Mouse (Mus musculus) heart, adult 2 months (tissue): ENCODE data around the gene Pabpc4. TPM values are rescaled to one million over a fixed set of nuclear protein-coding genes. Genes with fewer than 3 reads are reported as not detected.
"Not testable (repeated sequence)": the region's sequence is repeated elsewhere in the genome, so short reads cannot be mapped to it uniquely, and the experiment has no call there.

Experiments used
- DNase-seq, 2 experiments: peaks; one replicate each; pipeline ENCODE4 v3.0.0; 2021
- H3K27ac ChIP-seq: fragments of 200-600 bp; 2 replicates; pipeline ENCODE4 v1.8.1; 2022
- H3K27me3 ChIP-seq: fragments of 200-500 bp; 2 replicates; pipeline ENCODE4 v1.6.1; 2012; ENCODE audit warnings: mild to moderate bottlenecking, low read length, inconsistent platforms, mixed read lengths; ENCODE audit not compliant: control insufficient read depth, insufficient read depth
- H3K36me3 ChIP-seq: fragments of 200-500 bp; 2 replicates; pipeline ENCODE4 v1.6.1; 2012; ENCODE audit warnings: low read length, inconsistent platforms; ENCODE audit not compliant: control insufficient read depth, insufficient read depth
- H3K4me1 ChIP-seq: fragments of 200-500 bp; 2 replicates; pipeline ENCODE4 v1.6.1; 2011; ENCODE audit warnings: low read length; ENCODE audit not compliant: control insufficient read depth, insufficient read depth
- H3K4me3 ChIP-seq: fragments of 200-600 bp; 2 replicates; pipeline ENCODE4 v1.8.1; 2022
- H3K79me2 ChIP-seq: fragments of 200-500 bp; replicated peaks from 2 replicates; pipeline ENCODE4 v1.6.1; 2012; ENCODE audit warnings: mild to moderate bottlenecking, inconsistent platforms, low read length, moderate library complexity, mixed read lengths; ENCODE audit not compliant: control insufficient read depth, insufficient read depth
- H3K9ac ChIP-seq: fragments of 200-500 bp; 2 replicates; pipeline ENCODE4 v1.6.1; 2012; ENCODE audit warnings: low read depth, mild to moderate bottlenecking, control low read depth, inconsistent platforms, low read length, mixed read lengths
- CTCF ChIP-seq: fragments of 200-600 bp; IDR thresholded peaks from 2 replicates; pipeline ENCODE4 v1.8.1; 2022; ENCODE audit warnings: antibody characterized with exemption, mild to moderate bottlenecking, moderate library complexity
- EP300 ChIP-seq: fragments of 200-500 bp; IDR thresholded peaks from 2 replicates; pipeline ENCODE4 v1.6.1; 2011; ENCODE audit warnings: low read depth, low read length, control low read depth; ENCODE audit not compliant: insufficient read depth
- POLR2A ChIP-seq: fragments of 200-500 bp; IDR thresholded peaks from 2 replicates; pipeline ENCODE4 v1.6.1; 2011; ENCODE audit warnings: mild to moderate bottlenecking, low read depth, low read length, control low read depth; ENCODE audit not compliant: insufficient read depth
- WGBS: fragments of 180-500 bp; shearing (Covaris S2); methylation state at CpG from one replicate; pipeline ENCODE4 v1.1.7; 2018; 5-methylcytosine and 5-hydroxymethylcytosine counted together
- intact Hi-C: fragments of 180-260 bp; cut with DNase I; formaldehyde crosslinking; loops from one replicate; pipeline ENCODE4 v1.15.1; 2025
- polyA plus RNA-seq: library from polyadenylated mRNA; depleted of rRNA; stranded (reverse); fragments of >200 nt; gene quantifications from 2 replicates; pipeline ENCODE4 v1.2.3, GENCODE M21; 2012
- total RNA-seq, 2 experiments: library from RNA; stranded (reverse); gene quantifications; 2 replicates each; pipeline ENCODE4 v1.2.3; 2021

Gene Pabpc4
- total and polyA plus RNA-seq, 3 experiments: 299 to 376 (median 336) TPM

GRCm38 (mm10) chr4:123314497-123314896 is 52.3 kb downstream of the Pabpc4 start:
- Histone ChIP-seq H3K27me3 (no peaks in the 10 kb centered on the region), H3K79me2 (no peaks in the 10 kb centered on the region), H3K9ac (no peak overlapping the region), H3K4me3 (no peak overlapping the region), H3K4me1 (no peaks in the 10 kb centered on the region), H3K27ac (no peak overlapping the region), H3K36me3 (no peaks in the 10 kb centered on the region)
- TF ChIP-seq EP300: no peak
- TF ChIP-seq CTCF: no peak
- TF ChIP-seq POLR2A: no peak
- intact Hi-C loops: no loop called here
- WGBS: 90% methylated on average over 3 of the region's 3 CpGs
- DNase-seq: no peak

DNA sequence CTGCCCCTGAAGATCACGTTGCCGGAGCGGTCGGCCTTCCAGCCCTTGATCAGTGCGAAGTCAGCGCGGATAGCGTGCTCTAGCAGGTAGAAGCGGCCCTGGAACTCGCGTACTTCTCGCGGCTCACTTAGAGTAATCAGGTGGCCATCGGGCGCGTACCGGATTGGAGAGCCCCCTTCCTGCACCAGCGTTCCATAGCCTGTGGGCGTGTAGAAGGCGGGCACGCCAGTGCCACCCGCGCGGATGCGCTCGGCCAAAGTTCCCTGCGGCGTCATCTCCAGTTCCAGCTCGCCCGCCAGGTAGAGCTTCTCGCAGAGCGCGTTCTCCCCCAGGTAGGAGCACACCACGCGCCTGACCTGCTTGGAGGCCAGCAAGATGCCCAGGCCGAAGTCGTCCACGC is 60.8 kb downstream of the Pabpc4 start:
- H3K79me2 ChIP-seq, intact Hi-C loops, H3K27ac ChIP-seq, H3K36me3 ChIP-seq, H3K4me3 ChIP-seq, H3K9ac ChIP-seq, H3K4me1 ChIP-seq, H3K27me3 ChIP-seq, DNase-seq: not testable (repeated sequence)
- 9% methylated on average over 18 of the region's 38 CpGs for WGBS

DNA sequence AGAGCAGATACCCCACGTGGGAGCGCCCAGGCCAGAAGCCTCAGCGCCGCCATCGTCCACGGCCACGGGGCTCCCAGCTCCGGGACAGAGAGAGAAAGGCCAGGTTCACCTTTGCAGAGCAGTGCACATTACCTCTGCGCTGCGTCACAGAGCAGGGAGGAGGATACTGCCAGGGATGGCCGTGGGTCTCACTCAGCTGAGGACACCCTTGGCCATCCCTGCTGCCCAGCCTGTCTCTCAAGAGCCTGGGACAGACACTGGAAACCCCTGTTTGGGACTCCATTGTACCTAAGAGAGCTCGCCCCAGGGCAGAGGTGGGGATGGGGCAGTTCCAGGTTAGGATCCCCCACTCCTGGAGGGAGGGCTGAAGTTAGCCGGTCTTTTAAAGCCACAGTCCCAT is 61.4 kb downstream of the Pabpc4 start, which contains the start of gene Oxct2a:
Gene Oxct2a, minus strand, starts transcription at position 101 of the 400 bp plus-strand sequence.
- no peaks in the 10 kb centered on the region for H3K36me3 ChIP-seq
- DNase-seq: no peak
- H3K79me2 ChIP-seq: no peaks in the 10 kb centered on the region
- intact Hi-C loops: no loop called here
- H3K4me1 ChIP-seq: no peaks in the 10 kb centered on the region
- TF ChIP-seq EP300 (no peak), CTCF (no peak), POLR2A (no peak)
- H3K4me3 ChIP-seq: no peak within 1 kb of the TSS
- peaks cover 5% of the 10 kb centered on the region for H3K27me3 ChIP-seq
- no peak within 1 kb of the TSS for H3K9ac ChIP-seq
- no peak within 1 kb of the TSS for H3K27ac ChIP-seq
- WGBS: 29% methylated on average over 13 of the region's 13 CpGs

DNA sequence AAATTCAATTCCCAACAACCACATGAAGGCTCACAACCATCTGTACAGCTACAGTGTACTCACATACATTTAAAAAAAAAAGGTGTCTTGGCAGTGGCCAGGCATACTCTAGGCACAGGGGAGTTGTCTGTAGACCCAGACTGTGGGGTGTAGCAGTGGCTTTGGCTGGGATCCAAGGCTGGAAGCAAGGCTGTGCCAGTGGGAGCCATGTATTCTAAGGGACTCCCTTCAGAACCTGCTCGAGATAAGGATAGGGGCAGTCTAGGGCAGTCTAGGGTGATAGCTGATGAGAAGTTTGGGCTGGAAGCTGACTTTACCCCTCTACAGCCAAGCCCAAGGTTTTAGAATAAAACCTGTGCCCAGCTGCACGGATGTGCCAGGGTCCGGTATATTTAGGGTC is 63.9 kb downstream of the Pabpc4 start:
- TF ChIP-seq CTCF (no peak), POLR2A (no peak), EP300 (no peak)

DNA sequence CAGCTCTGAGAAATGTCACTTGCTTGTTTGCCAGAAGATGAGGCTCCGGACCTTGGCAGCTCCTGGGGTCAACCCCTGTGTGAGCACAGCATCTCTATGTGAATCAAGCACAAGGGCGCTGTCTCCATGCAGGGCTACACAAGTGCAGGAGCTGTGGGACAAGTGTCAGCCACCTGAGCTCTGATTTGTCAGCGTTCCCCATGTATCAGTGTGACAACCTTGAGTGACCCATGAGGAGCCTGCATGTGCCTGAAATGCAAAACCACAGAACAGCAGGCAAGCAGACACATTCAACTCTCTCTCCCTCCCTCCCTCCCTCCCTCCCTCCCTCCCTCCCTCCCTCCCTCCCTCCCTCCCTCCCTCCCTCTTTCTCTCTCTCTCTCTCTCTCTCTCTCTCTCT is 65.5 kb downstream of the Pabpc4 start:
- no peak overlapping the region for H3K9ac ChIP-seq
- DNase-seq: no peak
- no peak overlapping the region for H3K27ac ChIP-seq
- peaks cover 4% of the 10 kb centered on the region for H3K27me3 ChIP-seq
- no peaks in the 10 kb centered on the region for H3K79me2 ChIP-seq
- 54% methylated on average over 3 of the region's 3 CpGs for WGBS
- H3K4me1 ChIP-seq: no peaks in the 10 kb centered on the region
- H3K4me3 ChIP-seq: no peak overlapping the region
- intact Hi-C loops: no loop called here
- no peak for TF ChIP-seq POLR2A
- TF ChIP-seq EP300: no peak
- no peak for TF ChIP-seq CTCF
- H3K36me3 ChIP-seq: no peaks in the 10 kb centered on the region

More for the DNA sequence above, 63.9 kb downstream of the Pabpc4 start:
- no peak overlapping the region for H3K9ac ChIP-seq
- H3K36me3 ChIP-seq: no peaks in the 10 kb centered on the region
- DNase-seq: no peak
- H3K4me3 ChIP-seq: no peak overlapping the region
- 48% methylated on average over 3 of the region's 3 CpGs for WGBS
- no peak overlapping the region for H3K27ac ChIP-seq
- H3K79me2 ChIP-seq: no peaks in the 10 kb centered on the region
- H3K27me3 ChIP-seq: peaks cover 5% of the 10 kb centered on the region
- intact Hi-C loops: no loop called here
- no peaks in the 10 kb centered on the region for H3K4me1 ChIP-seq

DNA sequence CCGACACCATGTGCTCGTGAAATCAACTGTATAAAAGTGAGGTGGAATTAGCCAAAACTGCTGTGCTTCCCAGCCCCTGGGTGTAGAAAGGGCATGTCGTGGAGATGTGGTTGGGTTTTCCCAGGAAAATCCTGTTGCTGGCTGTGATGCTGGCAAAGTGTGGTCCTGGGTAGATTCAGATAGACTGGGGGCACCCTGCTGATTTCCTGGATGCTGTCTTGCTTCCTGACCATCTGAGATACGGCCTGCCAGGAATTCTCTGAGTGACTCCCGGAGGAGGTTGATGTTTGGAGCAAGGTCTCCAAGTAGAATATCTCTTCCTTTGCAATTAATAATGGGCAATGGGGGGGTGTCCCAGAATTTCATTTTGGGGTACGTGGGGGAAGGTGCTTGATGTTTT is 66.8 kb downstream of the Pabpc4 start:
- Histone ChIP-seq H3K4me1 (no peaks in the 10 kb centered on the region), H3K79me2 (no peaks in the 10 kb centered on the region), H3K9ac (no peak overlapping the region), H3K36me3 (no peaks in the 10 kb centered on the region), H3K27ac (no peak overlapping the region), H3K27me3 (no peaks in the 10 kb centered on the region), H3K4me3 (no peak overlapping the region)
- 66% methylated on average over 6 of the region's 6 CpGs for WGBS
- intact Hi-C loops: no loop called here
- TF ChIP-seq CTCF (no peak), POLR2A (no peak), EP300 (no peak)
- DNase-seq: no peak
